Mouse (Mus musculus) stomach, embryonic 15.5 days (tissue): ENCODE data around the gene Ubqln4. TPM values are rescaled to one million over a fixed set of nuclear protein-coding genes. Genes with fewer than 3 reads are reported as not detected.
A peak's percentile ranks its signal among the peaks of the same experiment; 100 is the strongest.

Experiments
- ATAC-seq: fragments of 200-750 bp; cut with Nextera tagmentation; 2 replicates; pipeline ENCODE4 v1.8.0; 2017; ENCODE audit warnings: low read depth, moderate number of reproducible peaks, moderate TSS enrichment; ENCODE audit not compliant: insufficient read depth, low FRiP score
- H3K27ac ChIP-seq: fragments of 300-500 bp; sonication (generic); 2 replicates; pipeline ENCODE4 v1.5.1; 2015; ENCODE audit warnings: mild to moderate bottlenecking, inconsistent platforms
- H3K27me3 ChIP-seq: fragments of 300-500 bp; sonication (generic); replicated peaks from 2 replicates; pipeline ENCODE4 v1.6.1; 2015; ENCODE audit warnings: inconsistent platforms
- H3K36me3 ChIP-seq: fragments of 300-500 bp; sonication (generic); 2 replicates; pipeline ENCODE4 v1.6.1; 2015; ENCODE audit warnings: inconsistent platforms
- H3K4me1 ChIP-seq: fragments of 300-500 bp; sonication (generic); 2 replicates; pipeline ENCODE4 v1.6.1; 2015; ENCODE audit warnings: inconsistent platforms
- H3K4me2 ChIP-seq: fragments of 300-500 bp; sonication (generic); 2 replicates; pipeline ENCODE4 v1.6.1; 2015; ENCODE audit warnings: mild to moderate bottlenecking, inconsistent platforms
- H3K4me3 ChIP-seq: fragments of 300-500 bp; sonication (generic); replicated peaks from 2 replicates; pipeline ENCODE4 v1.5.1; 2015; ENCODE audit warnings: inconsistent platforms
- H3K9ac ChIP-seq: fragments of 300-500 bp; sonication (generic); 2 replicates; pipeline ENCODE4 v1.6.1; 2015; ENCODE audit warnings: inconsistent platforms
- H3K9me3 ChIP-seq: fragments of 300-500 bp; sonication (generic); 2 replicates; pipeline ENCODE4 v1.6.1; 2016; ENCODE audit warnings: inconsistent platforms
- WGBS: fragments of 180-500 bp; shearing (Covaris S2); methylation state at CpG from one replicate; pipeline ENCODE4 v1.1.7; 2015; 5-methylcytosine and 5-hydroxymethylcytosine counted together
- microRNA counts: library from miRNA; unstranded; fragments of <30 nt; microRNA quantifications from one replicate; lab custom pipeline; 2016
- microRNA-seq: library from miRNA; unstranded; fragments of <30 nt; microRNA quantifications from one replicate; pipeline ENCODE4, GENCODE M21; 2016
- polyA plus RNA-seq: library from polyadenylated mRNA; unstranded; fragments of >200 nt; fragmentation: Nextera tagmentation; extraction: Ambion mirVana; gene quantifications from 2 replicates; pipeline ENCODE4 v1.2.1, GENCODE M21; 2015

Gene Ubqln4
- polyA plus RNA-seq, 1 experiment from 2014 or later, result 40.2 TPM

- peak overlapping the region; percentile 41; the same call in 1 of the 2 replicates for H3K4me2 ChIP-seq
- peaks cover 27% of the 10 kb centered on the region for H3K4me1 ChIP-seq
- no peak for ATAC-seq
- H3K4me3 ChIP-seq, result peak overlapping the region; percentile 15; the same call in 1 of the 2 replicates
- no peak overlapping the region for H3K9ac ChIP-seq
- no peak overlapping the region for H3K27ac ChIP-seq
- no peaks in the 10 kb centered on the region for H3K36me3 ChIP-seq
- WGBS, result 88% methylated on average over 3 of the region's 3 CpGs
- no peaks in the 10 kb centered on the region for H3K9me3 ChIP-seq
- H3K27me3 ChIP-seq, result no peaks in the 10 kb centered on the region
Measured at GRCm38 (mm10) chr3:88616951-88617500, 63.5 kb downstream of the Ubqln4 start.

- WGBS, result 70% methylated on average over 8 of the region's 8 CpGs
- Histone ChIP-seq H3K27ac (no peak overlapping the region), H3K4me1 (peaks cover 27% of the 10 kb centered on the region), H3K36me3 (no peaks in the 10 kb centered on the region), H3K4me3 (no peak overlapping the region), H3K27me3 (no peaks in the 10 kb centered on the region), H3K9ac (no peak overlapping the region), H3K9me3 (no peaks in the 10 kb centered on the region), H3K4me2 (no peak overlapping the region)
- ATAC-seq, result no peak
Measured at GRCm38 (mm10) chr3:88618074-88618871, 64.7 kb downstream of the Ubqln4 start.

MicroRNAs within 50 kb of the gene (microRNA counts, 519-probe panel; counts per million panel counts)
- microRNA mmu-miR-1905 (lab: Ali Mortazavi, UCI), result not detected

Small RNA genes lying within 50 kb of the gene (microRNA-seq; reads per million reads assigned to microRNA genes)
- not detected for gene Mir1905

Other genes starting within 250 kb of the Ubqln4 start
- gene Glmp, start 228.7 kb upstream of the Ubqln4 start, polyA plus RNA-seq, result 182 and 197 TPM in 2 replicates
- gene Tmem79, start 217.6 kb upstream of the Ubqln4 start, polyA plus RNA-seq, result 21.6 and 30.6 TPM in 2 replicates
- gene Smg5, start 217.5 kb upstream of the Ubqln4 start, polyA plus RNA-seq, result 48.5 and 51.1 TPM in 2 replicates
- 9.9 and 13.3 TPM in 2 replicates for gene Paqr6, start 189.2 kb upstream of the Ubqln4 start, polyA plus RNA-seq
- gene Bglap3, start 181.0 kb upstream of the Ubqln4 start, polyA plus RNA-seq, result 1.8 and 4.1 TPM in 2 replicates
- 0.35 and 1.6 TPM in 2 replicates for gene Bglap2, start 175.1 kb upstream of the Ubqln4 start, polyA plus RNA-seq
- gene Bglap, start 169.3 kb upstream of the Ubqln4 start, polyA plus RNA-seq, result 0.58 TPM in 1 of 2 replicates, not detected in the other
- gene Pmf1, start 143.4 kb upstream of the Ubqln4 start, polyA plus RNA-seq, result 115 and 118 TPM in 2 replicates
- gene Slc25a44, start 128.6 kb upstream of the Ubqln4 start, polyA plus RNA-seq, result 15.7 and 16.0 TPM in 2 replicates
- 22.3 and 25.1 TPM in 2 replicates for gene Sema4a, start 92.6 kb upstream of the Ubqln4 start, polyA plus RNA-seq
- 179 and 214 TPM in 2 replicates for gene Lmna, start 43.8 kb upstream of the Ubqln4 start, polyA plus RNA-seq
- gene Mex3a, start 21.4 kb upstream of the Ubqln4 start, polyA plus RNA-seq, result 11.9 and 12.1 TPM in 2 replicates
- gene Rab25, start 5.5 kb upstream of the Ubqln4 start, polyA plus RNA-seq, result 86.9 and 90.6 TPM in 2 replicates
- 193 and 198 TPM in 2 replicates for gene Lamtor2, start 684 bp upstream of the Ubqln4 start, polyA plus RNA-seq
- 339 and 359 TPM in 2 replicates for gene Ssr2, start 22.1 kb downstream of the Ubqln4 start, polyA plus RNA-seq
- 77.1 and 78.7 TPM in 2 replicates for gene Arhgef2, start 52.2 kb downstream of the Ubqln4 start, polyA plus RNA-seq
- gene Rxfp4, start 99.4 kb downstream of the Ubqln4 start, polyA plus RNA-seq, result not detected in 2 replicates
- 81.0 and 86.9 TPM in 2 replicates for gene Khdc4, start 132.0 kb downstream of the Ubqln4 start, polyA plus RNA-seq
- gene Rit1, start 163.1 kb downstream of the Ubqln4 start, polyA plus RNA-seq, result 52.3 and 56.4 TPM in 2 replicates
- gene Syt11, start 221.4 kb downstream of the Ubqln4 start, polyA plus RNA-seq, result 17.1 and 22.3 TPM in 2 replicates